Mouse (Mus musculus) lung, adult 18-20 months (tissue): ENCODE results near the gene Sema6d.
A peak's percentile ranks its signal among the peaks of the same experiment; 100 is the strongest.

Experiments
- DNase-seq, 2 experiments: peaks; one replicate each; pipeline ENCODE4 v3.0.0; 2022; ENCODE audit warnings: mixed read lengths in 2 of 2

Gene Sema6d

GRCm38 (mm10) chr2:124089813-124090230 is at the start of gene Sema6d:
TSS of gene Sema6d (plus strand) at chr2:124089969.
- DNase-seq = peak; percentile 3 to 5

- DNase-seq = no peak
Measured at GRCm38 (mm10) chr2:124059910-124060309, 29.9 kb upstream of the Sema6d start.

GRCm38 (mm10) chr2:124068380-124068779 is 21.4 kb upstream of the Sema6d start:
- DNase-seq = no peak

GRCm38 (mm10) chr2:124070664-124071063 is 19.1 kb upstream of the Sema6d start:
- DNase-seq = no peak

- DNase-seq = no peak
Measured at GRCm38 (mm10) chr2:124071380-124071779, 18.4 kb upstream of the Sema6d start.

GRCm38 (mm10) chr2:124090231-124091141 is 717 bp downstream of the Sema6d start:
- peak; percentile 8 to 9 for DNase-seq

GRCm38 (mm10) chr2:124099697-124100096 is 9.9 kb downstream of the Sema6d start:
- no peak for DNase-seq

- peak; percentile 27 to 34 for DNase-seq
Measured at GRCm38 (mm10) chr2:124100486-124101200, 10.9 kb downstream of the Sema6d start.

- DNase-seq = no peak
Measured at GRCm38 (mm10) chr2:124101201-124101517, 11.4 kb downstream of the Sema6d start.

GRCm38 (mm10) chr2:124101580-124101979 is 11.8 kb downstream of the Sema6d start:
- no peak for DNase-seq

- DNase-seq = no peak
Measured at GRCm38 (mm10) chr2:124103277-124103676, 13.5 kb downstream of the Sema6d start.

GRCm38 (mm10) chr2:124118469-124119243 is 28.9 kb downstream of the Sema6d start:
- DNase-seq = peak in 1 of 2 experiments; percentile 40

- no peak for DNase-seq
Measured at GRCm38 (mm10) chr2:124120355-124120754, 30.6 kb downstream of the Sema6d start.

GRCm38 (mm10) chr2:124121539-124121938 is 31.8 kb downstream of the Sema6d start:
- DNase-seq = no peak

- no peak for DNase-seq
Measured at GRCm38 (mm10) chr2:124125504-124125903, 35.7 kb downstream of the Sema6d start.

- DNase-seq = no peak
Measured at GRCm38 (mm10) chr2:124126853-124127252, 37.1 kb downstream of the Sema6d start.

GRCm38 (mm10) chr2:124130876-124131275 is 41.1 kb downstream of the Sema6d start:
- DNase-seq = no peak

- DNase-seq = no peak
Measured at GRCm38 (mm10) chr2:124141510-124142044, 51.8 kb downstream of the Sema6d start.

GRCm38 (mm10) chr2:124145528-124145927 is 55.8 kb downstream of the Sema6d start:
- DNase-seq = no peak

GRCm38 (mm10) chr2:124158158-124158557 is 68.4 kb downstream of the Sema6d start:
- DNase-seq = no peak

GRCm38 (mm10) chr2:124162001-124162599 is 72.3 kb downstream of the Sema6d start:
- DNase-seq = no peak

- no peak for DNase-seq
Measured at GRCm38 (mm10) chr2:124168411-124168810, 78.6 kb downstream of the Sema6d start.
